Mouse (Mus musculus) liver, postnatal 0 days (tissue): ENCODE data around the gene Nav3.

ENCODE experiments used
- CTCF ChIP-seq: sonication (generic); IDR thresholded peaks from 2 replicates; pipeline ENCODE4 v1.5.1; 2016; ENCODE audit warnings: antibody characterized with exemption, low read depth
- EP300 ChIP-seq: IDR thresholded peaks from 2 replicates; pipeline ENCODE4 v1.6.1; 2016; ENCODE audit warnings: antibody characterized with exemption, low read depth, mild to moderate bottlenecking

- no peak for TF ChIP-seq EP300
- TF ChIP-seq CTCF, result no peak
These were observed 83.1 kb downstream of the Nav3 start for GRCm38 (mm10) chr10:110372724-110373455.
